Mouse (Mus musculus): ENCODE data around the gene Mrps24.

DNA sequence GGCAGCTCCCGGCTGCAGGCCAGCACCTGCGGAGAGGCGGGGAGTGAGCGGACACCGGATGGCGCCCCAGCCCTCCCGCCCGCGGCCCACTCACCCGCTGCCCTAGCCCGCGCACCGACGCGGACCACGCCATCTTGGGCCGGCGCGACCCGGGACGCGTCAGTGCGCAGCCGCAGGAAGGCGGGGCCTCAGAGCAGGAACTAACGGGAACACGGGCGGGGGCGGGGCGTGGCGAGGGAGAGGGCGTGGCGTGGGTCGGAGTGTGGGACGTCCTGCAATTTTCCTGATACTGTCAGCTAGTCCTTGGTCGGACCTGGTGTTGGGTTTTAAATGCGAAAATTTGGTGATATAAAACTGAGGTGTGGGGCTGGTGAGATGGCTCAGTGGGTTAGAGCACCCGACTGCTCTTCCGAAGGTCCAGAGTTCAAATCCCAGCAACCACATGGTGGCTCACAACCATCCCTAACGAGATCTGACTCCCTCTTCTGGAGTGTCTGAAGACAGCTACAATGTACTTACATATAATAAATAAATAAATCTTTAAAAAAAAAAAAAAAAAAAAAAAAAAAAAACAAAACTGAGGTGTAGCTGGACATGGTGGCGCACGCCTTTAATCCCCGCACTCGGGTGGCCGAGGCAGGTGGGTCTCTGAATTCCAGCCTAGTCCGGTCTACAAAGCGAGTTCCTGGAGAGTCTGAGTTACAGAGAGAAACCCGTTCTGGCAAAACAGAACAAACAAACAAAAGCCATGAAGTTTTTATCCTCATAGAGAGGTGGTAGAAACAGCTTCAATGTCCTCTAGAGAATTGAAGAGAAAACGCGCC lies 7.7 kb downstream of the Mrps24 start:
- TF ChIP-seq CTCF (IDR thresholded peaks at IDR 0.05; ENCODE audit: low read depth) (no peak), EP300 (IDR thresholded peaks at IDR 0.05; ENCODE audit: low read depth) (no peak)
